ENCODE assay signal across 9 mouse cellular contexts in genomic region chr4:57845031-57845431, GRCm38 (mm10).
DNase-seq lines count a peak whose midpoint lies in the region; ATAC-seq and TF ChIP-seq lines count a peak whose summit lies in the region.
"Had no signal": no experiment of that assay in that cellular context is flagged by ENCODE, and none has a peak within 500 bp of the region (broad histone marks: within the 10 kb centered on the region; RNA-seq: fewer than 3 reads in every experiment).

No protein-coding gene starts in this region.

- peak overlapping the region; percentile 70 for H3K27ac ChIP-seq in intestine, postnatal 0 days (ENCODE audit: low read depth, low read length)
- H3K27ac ChIP-seq in liver, postnatal 0 days (ENCODE audit: low read depth), result peak overlapping the region; percentile 55
- H3K27ac ChIP-seq: liver, embryonic 14.5 days had no signal

- TF ChIP-seq EP300 in liver, postnatal 0 days (IDR thresholded peaks at IDR 0.05; ENCODE audit: low read depth), result no peak

- TF ChIP-seq CTCF in intestine, postnatal 0 days (IDR thresholded peaks at IDR 0.05; ENCODE audit: low read depth), result no peak
- TF ChIP-seq CTCF in liver, postnatal 0 days (IDR thresholded peaks at IDR 0.05; ENCODE audit: low read depth), result no peak

- H3K9me3 ChIP-seq in intestine, postnatal 0 days (ENCODE audit: control insufficient read depth), result no peaks in the 10 kb centered on the region
- H3K9me3 ChIP-seq in liver, postnatal 0 days (ENCODE audit: low read length), result no peaks in the 10 kb centered on the region

- peak; percentile 13 to 16 for DNase-seq in cerebellum, postnatal 14 days
- DNase-seq in cerebellum, postnatal 36 days, result no peak
- peak; percentile 90 for DNase-seq in embryo, embryonic 11 days
- peak; percentile 42 to 71 for DNase-seq in gastrocnemius, postnatal 4 days (ENCODE audit: low spot score in 2 of 2)
- DNase-seq in liver, postnatal 0 days, result peak; percentile 52
- DNase-seq in ovary, postnatal 10 days (ENCODE audit: low spot score), result peak; percentile 54
- no peak for DNase-seq in thymus, postnatal 14 days

- WGBS in intestine, postnatal 0 days, result under 1% methylated on average over 10 of the region's 10 CpGs
- WGBS in liver, postnatal 0 days (ENCODE audit: insufficient replicate concordance), result 34% methylated on average over 10 of the region's 10 CpGs

- ATAC-seq in intestine, postnatal 0 days, result peak; percentile 95
- peak; percentile 67 for ATAC-seq in liver, postnatal 0 days

- H3K4me2 ChIP-seq in intestine, postnatal 0 days (replicated peaks; ENCODE audit: low read depth), result peak overlapping the region; percentile 61
- peak overlapping the region; percentile 50 for H3K4me2 ChIP-seq in liver, postnatal 0 days (ENCODE audit: low read depth, low read length)

- H3K9ac ChIP-seq in intestine, postnatal 0 days (ENCODE audit: low read depth, low read length), result peak overlapping the region; percentile 23
- H3K9ac ChIP-seq in liver, postnatal 0 days (replicated peaks), result 0 out of 2 replicates have a peak overlapping the region, but pooled peaks have one; percentile 38
- H3K9ac ChIP-seq: liver, embryonic 14.5 days had no signal

- H3K36me3 ChIP-seq in intestine, postnatal 0 days (ENCODE audit: control insufficient read depth, insufficient read depth), result no peaks in the 10 kb centered on the region
- H3K36me3 ChIP-seq in liver, postnatal 0 days (replicated peaks; ENCODE audit: insufficient read depth, low read length), result no peaks in the 10 kb centered on the region

- H3K4me3 ChIP-seq in intestine, postnatal 0 days (ENCODE audit: low read depth, low read length), result peak overlapping the region; percentile 30
- peak overlapping the region; percentile 34 for H3K4me3 ChIP-seq in liver, postnatal 0 days (ENCODE audit: low read depth, low read length)

- no peaks in the 10 kb centered on the region for H3K27me3 ChIP-seq in intestine, postnatal 0 days (replicated peaks; ENCODE audit: control insufficient read depth, insufficient read depth, low read length)
- no peaks in the 10 kb centered on the region for H3K27me3 ChIP-seq in liver, postnatal 0 days (ENCODE audit: insufficient read depth, low read length)

- peaks cover 3% of the 10 kb centered on the region; the same call in 1 of the 2 replicates for H3K4me1 ChIP-seq in intestine, postnatal 0 days (replicated peaks; ENCODE audit: control insufficient read depth, insufficient read depth, low read length)
- H3K4me1 ChIP-seq in liver, postnatal 0 days (ENCODE audit: insufficient read depth), result no peaks in the 10 kb centered on the region

Comparison
In these comparisons a context has a peak if more than half of its experiments do, and no peak if none do; other contexts are left out.
1. DNase-seq: peak in cerebellum, postnatal 14 days (2 of 2), embryo, embryonic 11 days (single experiment), gastrocnemius, postnatal 4 days (2 of 2), liver, postnatal 0 days (single experiment) and ovary, postnatal 10 days (single experiment); none in cerebellum, postnatal 36 days (0 of 2) and thymus, postnatal 14 days (single experiment).